ENCODE assay signal across 9 mouse cellular contexts in genomic region chr4:106463174-106463801, GRCm38 (mm10). TPM values are rescaled to one million over a fixed set of nuclear protein-coding genes. Genes with fewer than 3 reads are reported as not detected.
DNase-seq lines count a peak whose midpoint lies in the region; ATAC-seq lines count a peak whose summit lies in the region.
"Had no signal": no experiment of that assay in that cellular context is flagged by ENCODE, and none has a peak within 500 bp of the region (broad histone marks: within the 10 kb centered on the region; RNA-seq: fewer than 3 reads in every experiment).

No protein-coding gene starts in this region.

- H3K4me1 ChIP-seq in kidney, embryonic 16.5 days (ENCODE audit: insufficient read depth, low read length): peaks cover 18% of the 10 kb centered on the region
- peaks cover 14% of the 10 kb centered on the region for H3K4me1 ChIP-seq in embryonic facial prominence, embryonic 13.5 days
- peaks cover 9% of the 10 kb centered on the region for H3K4me1 ChIP-seq in neural tube, embryonic 14.5 days (ENCODE audit: control insufficient read depth, insufficient read depth, low read length)

- peak; percentile 24; the same call in 1 of the 2 replicates for ATAC-seq in kidney, embryonic 16.5 days (ENCODE audit: low FRiP score, low TSS enrichment)
- ATAC-seq in embryonic facial prominence, embryonic 13.5 days (ENCODE audit: insufficient number of reproducible peaks, insufficient read depth, low FRiP score, low TSS enrichment, low read depth): no peak
- peak; percentile 28; the same call in 1 of the 2 replicates for ATAC-seq in neural tube, embryonic 14.5 days (ENCODE audit: low read depth)

- H3K9ac ChIP-seq in kidney, embryonic 16.5 days (replicated peaks; ENCODE audit: low read length): peak overlapping the region; percentile 48
- peak overlapping the region; percentile 68 for H3K9ac ChIP-seq in embryonic facial prominence, embryonic 13.5 days
- peak overlapping the region; percentile 37 for H3K9ac ChIP-seq in neural tube, embryonic 14.5 days (replicated peaks; ENCODE audit: low read depth, low read length)

- H3K4me3 ChIP-seq in kidney, embryonic 16.5 days (ENCODE audit: low read length): peak overlapping the region; percentile 44
- H3K4me3 ChIP-seq in embryonic facial prominence, embryonic 13.5 days: peak overlapping the region; percentile 47
- peak overlapping the region; percentile 37 for H3K4me3 ChIP-seq in neural tube, embryonic 14.5 days (ENCODE audit: low read depth, low read length)

- H3K27me3 ChIP-seq in kidney, embryonic 16.5 days (ENCODE audit: insufficient read depth, low read length): peaks cover 33% of the 10 kb centered on the region
- peaks cover 50% of the 10 kb centered on the region for H3K27me3 ChIP-seq in embryonic facial prominence, embryonic 13.5 days
- peaks cover 11% of the 10 kb centered on the region for H3K27me3 ChIP-seq in neural tube, embryonic 14.5 days (ENCODE audit: control insufficient read depth, insufficient read depth, low read length)

- no peaks in the 10 kb centered on the region for H3K36me3 ChIP-seq in kidney, embryonic 16.5 days (ENCODE audit: insufficient read depth, low read length)
- H3K36me3 ChIP-seq in embryonic facial prominence, embryonic 13.5 days: no peaks in the 10 kb centered on the region
- no peaks in the 10 kb centered on the region for H3K36me3 ChIP-seq in neural tube, embryonic 14.5 days (ENCODE audit: control insufficient read depth, insufficient read depth, low read length)

- no peak for DNase-seq in kidney, adult 11 months
- peak; percentile 32 to 47 for DNase-seq in kidney, postnatal 36 days
- no peak for DNase-seq in adipocyte (ENCODE audit: low spot score)
- no peak for DNase-seq in layer of hippocampus, adult 9-11 months
- no peak for DNase-seq in thymus, postnatal 10 days (ENCODE audit: low spot score in 2 of 2)

- WGBS in kidney, embryonic 16.5 days: 26% methylated on average over 21 of the region's 21 CpGs
- 26% methylated on average over 21 of the region's 21 CpGs for WGBS in embryonic facial prominence, embryonic 13.5 days
- WGBS in neural tube, embryonic 14.5 days: 19% methylated on average over 20 of the region's 21 CpGs

- no peak overlapping the region for H3K27ac ChIP-seq in kidney, embryonic 16.5 days (ENCODE audit: low read length)
- no peak overlapping the region for H3K27ac ChIP-seq in embryonic facial prominence, embryonic 13.5 days
- H3K27ac ChIP-seq in neural tube, embryonic 14.5 days (ENCODE audit: low read depth, low read length): no peak overlapping the region
- H3K27ac ChIP-seq: macrophage had no signal

- H3K9me3 ChIP-seq in kidney, embryonic 16.5 days (ENCODE audit: low read length): no peaks in the 10 kb centered on the region
- no peaks in the 10 kb centered on the region for H3K9me3 ChIP-seq in embryonic facial prominence, embryonic 13.5 days
- no peaks in the 10 kb centered on the region for H3K9me3 ChIP-seq in neural tube, embryonic 14.5 days (ENCODE audit: control insufficient read depth, low read length)

- H3K4me2 ChIP-seq in kidney, embryonic 16.5 days (replicated peaks; ENCODE audit: low read depth, low read length): peak overlapping the region; percentile 66
- H3K4me2 ChIP-seq in embryonic facial prominence, embryonic 13.5 days: peak overlapping the region; percentile 72
- H3K4me2 ChIP-seq in neural tube, embryonic 14.5 days (ENCODE audit: low read depth, low read length): peak overlapping the region; percentile 62

RNA-seq across cellular contexts. Expression of gene Pcsk9, which starts 0.8 kb away (rescaled TPM):
- 18.0 and 19.1 TPM in 2 replicates for polyA plus RNA-seq in kidney, embryonic 16.5 days (2015; fragmentation: Nextera tagmentation; extraction: Ambion mirVana)
- polyA plus RNA-seq in embryonic facial prominence, embryonic 13.5 days (2015; fragmentation: Nextera tagmentation; extraction: Ambion mirVana): 2.9 and 3.4 TPM in 2 replicates
- 0.70 and 0.73 TPM in 2 replicates for polyA plus RNA-seq in neural tube, embryonic 14.5 days (2014; fragmentation: Nextera tagmentation; extraction: Ambion mirVana)
- polyA plus RNA-seq: macrophage had no signal

RNA-seq across cellular contexts. Expression of gene Bsnd, which starts 28.8 kb away (rescaled TPM):
- polyA plus RNA-seq in kidney, embryonic 16.5 days (2015; fragmentation: Nextera tagmentation; extraction: Ambion mirVana): 15.6 and 16.5 TPM in 2 replicates
- not detected in 2 replicates for polyA plus RNA-seq in embryonic facial prominence, embryonic 13.5 days (2015; fragmentation: Nextera tagmentation; extraction: Ambion mirVana)
- not detected in 2 replicates for polyA plus RNA-seq in neural tube, embryonic 14.5 days (2014; fragmentation: Nextera tagmentation; extraction: Ambion mirVana)
- polyA plus RNA-seq: macrophage had no signal

Comparison
In these comparisons a context has a peak if more than half of its experiments do, and no peak if none do; other contexts are left out.
1. DNase-seq: peak in kidney, postnatal 36 days (2 of 2); none in kidney, adult 11 months (single experiment), adipocyte (single experiment), layer of hippocampus, adult 9-11 months (single experiment) and thymus, postnatal 10 days (0 of 2).
2. RNA of gene Bsnd, which starts 28.8 kb away (polyA plus RNA-seq): 15.6 to 16.5 TPM in kidney, embryonic 16.5 days; not detected in embryonic facial prominence, embryonic 13.5 days and not detected in neural tube, embryonic 14.5 days; every median in the first group is over 10 times any median in the second.
3. Peak in every context shown above with its lines, with median percentiles within 50 percentile points of each other: H3K4me2 ChIP-seq, H3K4me3 ChIP-seq and H3K9ac ChIP-seq.